Mouse (Mus musculus): ENCODE results near the gene Cdkn3. TPM values are rescaled to one million over a fixed set of nuclear protein-coding genes. Genes with fewer than 3 reads are reported as not detected.
"Not testable (repeated sequence)": the region's sequence is repeated elsewhere in the genome, so short reads cannot be mapped to it uniquely, and the experiment has no call there.

Gene Cdkn3
- polyA plus RNA-seq, 1 experiment, result 18.2 TPM

DNA sequence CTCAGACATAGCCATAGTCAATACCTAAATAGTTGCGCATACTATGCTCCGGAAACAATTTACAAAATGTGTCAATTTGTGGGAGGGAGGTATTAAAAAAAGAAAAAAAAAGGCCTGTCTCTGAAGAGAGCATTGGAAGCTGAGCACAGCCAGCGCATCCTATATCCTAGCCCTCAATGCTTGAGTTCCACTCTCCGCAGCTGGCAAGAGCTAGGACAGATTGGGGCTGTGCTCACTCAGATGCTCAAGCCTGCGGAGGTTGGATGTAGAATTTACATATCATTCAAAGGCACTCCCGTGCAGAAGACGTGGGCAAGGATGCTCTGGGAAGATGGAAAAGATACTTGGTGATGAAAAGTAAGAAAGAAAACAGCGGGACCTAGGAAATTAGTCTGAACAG lies 14.9 kb upstream of the Cdkn3 start:
- no peaks in the 10 kb centered on the region for H3K36me3 ChIP-seq (ENCODE audit: control insufficient read depth, insufficient read depth)
- H3ac ChIP-seq (ENCODE audit: control insufficient read depth, insufficient read length, low read depth), result no peak overlapping the region
- H3K79me2 ChIP-seq (ENCODE audit: control insufficient read depth, insufficient read depth), result no peaks in the 10 kb centered on the region
- no peak overlapping the region for H3K4me3 ChIP-seq (ENCODE audit: insufficient read depth, poor library complexity, severe bottlenecking)
- no peaks in the 10 kb centered on the region for H3K79me3 ChIP-seq (ENCODE audit: low read depth)
- TF ChIP-seq CEBPB (IDR thresholded peaks at IDR 0.05; ENCODE audit: low read depth), result no peak
- no peak for TF ChIP-seq MYOG (IDR thresholded peaks at IDR 0.05; ENCODE audit: control insufficient read depth, extremely low read depth, insufficient read length)
- no peak for TF ChIP-seq MAX (IDR thresholded peaks at IDR 0.05)
- no peaks in the 10 kb centered on the region for H3K27me3 ChIP-seq (ENCODE audit: control insufficient read depth, insufficient read depth, insufficient read length)

DNA sequence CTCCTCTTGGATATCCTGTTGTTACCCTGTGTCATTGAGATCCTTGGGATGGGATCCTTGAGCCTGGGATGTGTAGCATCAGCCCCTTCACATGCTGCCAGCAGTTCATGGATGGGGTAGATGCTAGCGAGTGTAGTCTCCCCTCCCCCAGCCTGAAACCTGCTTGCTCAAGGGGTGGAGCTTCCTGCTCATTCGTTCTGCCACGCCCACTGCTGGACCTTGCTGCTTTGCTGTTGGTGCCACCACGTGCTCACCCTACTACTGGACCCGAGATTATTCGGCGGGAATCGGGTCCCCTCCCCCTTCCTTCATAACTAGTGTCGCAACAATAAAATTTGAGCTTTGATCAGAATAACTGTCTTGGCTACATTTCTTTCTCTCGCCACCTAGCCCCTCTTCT lies 6.0 kb upstream of the Cdkn3 start:
- not testable (repeated sequence) for H3K79me2 ChIP-seq (ENCODE audit: control insufficient read depth, insufficient read depth); H3K36me3 ChIP-seq (ENCODE audit: control insufficient read depth, insufficient read depth); H3ac ChIP-seq (ENCODE audit: control insufficient read depth, insufficient read length, low read depth); H3K4me3 ChIP-seq (ENCODE audit: insufficient read depth, poor library complexity, severe bottlenecking); H3K79me3 ChIP-seq (ENCODE audit: low read depth); H3K27me3 ChIP-seq (ENCODE audit: control insufficient read depth, insufficient read depth, insufficient read length)

DNA sequence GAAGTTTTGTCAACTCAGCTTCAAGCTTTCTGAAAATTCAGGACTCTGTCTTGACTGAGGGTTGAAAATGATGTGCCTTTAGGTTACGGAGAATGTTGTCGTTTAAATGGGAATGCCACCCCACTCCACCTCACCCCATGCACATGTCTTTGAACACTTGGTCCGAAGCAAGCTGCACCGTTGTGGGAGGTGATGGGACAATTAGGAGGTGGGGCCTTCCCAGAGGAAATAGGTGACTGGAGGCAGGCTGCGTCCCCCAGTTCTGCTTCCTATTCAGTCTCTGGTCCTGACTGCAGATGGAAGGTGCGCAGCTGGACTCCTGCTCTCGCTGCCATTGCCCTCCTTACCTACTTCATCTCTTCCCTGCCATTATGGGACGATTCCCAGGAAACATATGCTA lies 4.5 kb upstream of the Cdkn3 start:
- no peaks in the 10 kb centered on the region for H3K79me3 ChIP-seq (ENCODE audit: low read depth)
- no peak overlapping the region for H3ac ChIP-seq (ENCODE audit: control insufficient read depth, insufficient read length, low read depth)
- no peaks in the 10 kb centered on the region for H3K79me2 ChIP-seq (ENCODE audit: control insufficient read depth, insufficient read depth)
- H3K36me3 ChIP-seq (ENCODE audit: control insufficient read depth, insufficient read depth), result no peaks in the 10 kb centered on the region
- no peaks in the 10 kb centered on the region for H3K27me3 ChIP-seq (ENCODE audit: control insufficient read depth, insufficient read depth, insufficient read length)
- H3K4me3 ChIP-seq (ENCODE audit: insufficient read depth, poor library complexity, severe bottlenecking), result no peak overlapping the region
- TF ChIP-seq CEBPB (IDR thresholded peaks at IDR 0.05; ENCODE audit: low read depth), result no peak
- no peak for TF ChIP-seq MAX (IDR thresholded peaks at IDR 0.05)
- no peak for TF ChIP-seq CTCF (IDR thresholded peaks at IDR 0.05; ENCODE audit: control insufficient read depth, insufficient read depth, insufficient read length)
- TF ChIP-seq MYOD1 (IDR thresholded peaks at IDR 0.05; ENCODE audit: control insufficient read depth, insufficient read length, low read depth), result no peak
- no peak for TF ChIP-seq FOSL1 (IDR thresholded peaks at IDR 0.05; ENCODE audit: insufficient read depth, low read length, poor library complexity, severe bottlenecking)
- TF ChIP-seq USF1 (IDR thresholded peaks at IDR 0.05; ENCODE audit: low read depth), result no peak
- no peak for TF ChIP-seq MYOG (IDR thresholded peaks at IDR 0.05; ENCODE audit: control insufficient read depth, extremely low read depth, insufficient read length)

DNA sequence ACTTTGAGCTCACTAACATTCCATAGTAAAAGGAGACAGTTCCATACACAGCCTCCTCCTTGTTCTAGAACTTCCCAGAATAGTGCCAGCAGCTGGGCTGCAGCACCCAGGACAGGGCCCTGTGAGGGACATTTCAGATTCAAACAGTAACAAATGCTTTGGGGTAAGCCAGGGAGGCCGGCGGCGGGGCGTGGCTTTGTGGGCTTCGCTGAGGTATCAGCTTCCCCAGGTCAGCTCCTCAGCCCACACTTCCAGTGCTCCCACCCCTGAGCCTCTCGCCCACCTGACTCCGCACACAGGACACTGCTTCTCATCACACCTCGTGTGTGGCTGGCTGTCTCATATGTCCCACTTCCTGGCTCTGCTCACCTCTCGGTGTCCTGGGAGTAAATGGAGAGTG lies 2.6 kb upstream of the Cdkn3 start:
- no peak overlapping the region for H3ac ChIP-seq (ENCODE audit: control insufficient read depth, insufficient read length, low read depth)
- H3K36me3 ChIP-seq (ENCODE audit: control insufficient read depth, insufficient read depth), result no peaks in the 10 kb centered on the region
- no peak overlapping the region for H3K4me3 ChIP-seq (ENCODE audit: insufficient read depth, poor library complexity, severe bottlenecking)
- H3K79me2 ChIP-seq (ENCODE audit: control insufficient read depth, insufficient read depth), result no peaks in the 10 kb centered on the region
- no peaks in the 10 kb centered on the region for H3K27me3 ChIP-seq (ENCODE audit: control insufficient read depth, insufficient read depth, insufficient read length)
- TF ChIP-seq MAX (IDR thresholded peaks at IDR 0.05) (no peak), USF1 (IDR thresholded peaks at IDR 0.05; ENCODE audit: low read depth) (no peak), CEBPB (IDR thresholded peaks at IDR 0.05; ENCODE audit: low read depth) (no peak), MYOG (IDR thresholded peaks at IDR 0.05; ENCODE audit: control insufficient read depth, extremely low read depth, insufficient read length) (no peak), FOSL1 (IDR thresholded peaks at IDR 0.05; ENCODE audit: insufficient read depth, low read length, poor library complexity, severe bottlenecking) (no peak), CTCF (IDR thresholded peaks at IDR 0.05; ENCODE audit: control insufficient read depth, insufficient read depth, insufficient read length) (no peak), MYOD1 (IDR thresholded peaks at IDR 0.05; ENCODE audit: control insufficient read depth, insufficient read length, low read depth) (no peak)
- H3K79me3 ChIP-seq (ENCODE audit: low read depth), result no peaks in the 10 kb centered on the region

DNA sequence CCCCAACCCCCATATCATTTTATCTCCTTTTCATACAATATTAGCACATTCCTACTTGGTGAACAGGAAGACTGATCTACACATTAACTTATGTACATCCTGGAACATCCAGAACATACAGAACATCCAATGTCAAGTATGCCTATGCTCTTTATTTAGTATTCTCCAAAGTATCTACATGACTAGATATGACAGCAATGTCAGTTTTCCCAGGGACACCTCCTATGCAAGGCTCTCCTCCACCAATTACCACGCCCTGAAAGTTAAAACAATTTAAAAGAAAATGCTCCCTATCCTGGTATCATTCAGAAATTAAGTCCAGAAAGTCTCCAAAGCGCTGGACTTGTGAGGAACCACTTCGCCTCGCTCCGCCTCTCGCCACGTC lies 379 bp upstream of the Cdkn3 start:
- Histone ChIP-seq H3K36me3 (ENCODE audit: control insufficient read depth, insufficient read depth) (peaks cover 9% of the 10 kb centered on the region), H3ac (ENCODE audit: control insufficient read depth, insufficient read length, low read depth) (no peak overlapping the region), H3K79me3 (ENCODE audit: low read depth) (no peaks in the 10 kb centered on the region), H3K79me2 (ENCODE audit: control insufficient read depth, insufficient read depth) (no peaks in the 10 kb centered on the region), H3K4me3 (ENCODE audit: insufficient read depth, poor library complexity, severe bottlenecking) (peak overlapping the region; percentile 14), H3K27me3 (ENCODE audit: control insufficient read depth, insufficient read depth, insufficient read length) (no peaks in the 10 kb centered on the region)
- TF ChIP-seq USF1 (IDR thresholded peaks at IDR 0.05; ENCODE audit: low read depth) (no peak), MYOD1 (IDR thresholded peaks at IDR 0.05; ENCODE audit: control insufficient read depth, insufficient read length, low read depth) (no peak), FOSL1 (IDR thresholded peaks at IDR 0.05; ENCODE audit: insufficient read depth, low read length, poor library complexity, severe bottlenecking) (no peak), MAX (IDR thresholded peaks at IDR 0.05) (no peak), CEBPB (IDR thresholded peaks at IDR 0.05; ENCODE audit: low read depth) (no peak), MYOG (IDR thresholded peaks at IDR 0.05; ENCODE audit: control insufficient read depth, extremely low read depth, insufficient read length) (no peak), CTCF (IDR thresholded peaks at IDR 0.05; ENCODE audit: control insufficient read depth, insufficient read depth, insufficient read length) (no peak)

DNA sequence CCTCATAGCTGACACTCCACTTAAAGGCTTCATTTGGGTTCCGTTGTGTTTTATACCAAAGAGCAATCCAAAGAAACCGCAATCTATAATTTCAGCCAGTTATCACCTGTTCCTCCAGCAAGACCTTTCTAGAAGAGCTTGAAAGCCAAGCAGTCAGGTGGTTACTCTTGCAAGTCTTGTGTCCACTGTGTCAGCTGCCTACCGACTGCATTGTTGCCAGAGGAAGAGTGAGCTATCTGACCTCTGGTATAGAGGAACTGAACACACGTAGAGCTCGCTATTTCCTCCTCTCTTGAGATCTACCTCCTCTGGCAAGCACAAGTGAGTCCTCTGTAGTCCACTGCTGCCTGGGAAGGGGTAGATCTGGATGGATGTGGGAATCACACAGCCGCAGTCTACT lies 845 bp downstream of the Cdkn3 start:
- H3ac ChIP-seq (ENCODE audit: control insufficient read depth, insufficient read length, low read depth), result peak overlapping the region; percentile 27
- H3K36me3 ChIP-seq (ENCODE audit: control insufficient read depth, insufficient read depth), result peaks cover 13% of the 10 kb centered on the region
- H3K79me2 ChIP-seq (ENCODE audit: control insufficient read depth, insufficient read depth), result no peaks in the 10 kb centered on the region
- H3K4me3 ChIP-seq (ENCODE audit: insufficient read depth, poor library complexity, severe bottlenecking), result peak overlapping the region; percentile 55
- no peaks in the 10 kb centered on the region for H3K27me3 ChIP-seq (ENCODE audit: control insufficient read depth, insufficient read depth, insufficient read length)
- H3K79me3 ChIP-seq (ENCODE audit: low read depth), result no peaks in the 10 kb centered on the region
- no peak for TF ChIP-seq CEBPB (IDR thresholded peaks at IDR 0.05; ENCODE audit: low read depth)
- no peak for TF ChIP-seq MYOD1 (IDR thresholded peaks at IDR 0.05; ENCODE audit: control insufficient read depth, insufficient read length, low read depth)
- TF ChIP-seq MAX (IDR thresholded peaks at IDR 0.05), result no peak
- no peak for TF ChIP-seq MYOG (IDR thresholded peaks at IDR 0.05; ENCODE audit: control insufficient read depth, extremely low read depth, insufficient read length)
- no peak for TF ChIP-seq CTCF (IDR thresholded peaks at IDR 0.05; ENCODE audit: control insufficient read depth, insufficient read depth, insufficient read length)
- no peak for TF ChIP-seq FOSL1 (IDR thresholded peaks at IDR 0.05; ENCODE audit: insufficient read depth, low read length, poor library complexity, severe bottlenecking)
- TF ChIP-seq USF1 (IDR thresholded peaks at IDR 0.05; ENCODE audit: low read depth), result no peak

Data from C2C12 (cell line).